Mouse (Mus musculus): ENCODE measurements at regions not wholly inside any gene's neighbourhood (a gene's known extent, or its start where the extent isn't known, plus 50 kb on each side); places are given as distances from the start of the nearest gene placed in this dataset.

- no peak overlapping the region for H3K4me2 ChIP-seq
- H3K27me3 ChIP-seq (replicated peaks), result no peaks in the 10 kb centered on the region
- ATAC-seq (ENCODE audit: insufficient read depth, low FRiP score, low read depth), result no peak
- H3K4me3 ChIP-seq (replicated peaks), result no peak overlapping the region
- no peaks in the 10 kb centered on the region for H3K9me3 ChIP-seq
- no peaks in the 10 kb centered on the region for H3K36me3 ChIP-seq
- no peaks in the 10 kb centered on the region for H3K4me1 ChIP-seq
- H3K27ac ChIP-seq, result no peak overlapping the region
- WGBS, result 76% methylated on average over 4 of the region's 4 CpGs
- no peak overlapping the region for H3K9ac ChIP-seq
Observed at GRCm38 (mm10) chr9:117717346-117717745, 87.6 kb upstream of the Rbms3 start.

GRCm38 (mm10) chr9:117716476-117716875 is 86.8 kb upstream of the Rbms3 start:
- 81% methylated on average over 6 of the region's 6 CpGs for WGBS
- no peaks in the 10 kb centered on the region for H3K36me3 ChIP-seq
- H3K9ac ChIP-seq, result no peak overlapping the region

GRCm38 (mm10) chr9:117714741-117715675 is 85.3 kb upstream of the Rbms3 start:
- no peaks in the 10 kb centered on the region for H3K36me3 ChIP-seq
- no peaks in the 10 kb centered on the region for H3K9me3 ChIP-seq
- no peak overlapping the region for H3K27ac ChIP-seq
- no peak for ATAC-seq (ENCODE audit: insufficient read depth, low FRiP score, low read depth)
- H3K27me3 ChIP-seq (replicated peaks), result no peaks in the 10 kb centered on the region
- no peak overlapping the region for H3K4me2 ChIP-seq
- H3K9ac ChIP-seq, result no peak overlapping the region
- no peaks in the 10 kb centered on the region for H3K4me1 ChIP-seq
- WGBS, result 58% methylated on average over 13 of the region's 13 CpGs
- H3K4me3 ChIP-seq (replicated peaks), result no peak overlapping the region

More at GRCm38 (mm10) chr9:117716476-117716875, 86.8 kb upstream of the Rbms3 start:
- H3K4me1 ChIP-seq, result no peaks in the 10 kb centered on the region
- no peaks in the 10 kb centered on the region for H3K9me3 ChIP-seq
- no peaks in the 10 kb centered on the region for H3K27me3 ChIP-seq (replicated peaks)
- H3K4me3 ChIP-seq (replicated peaks), result no peak overlapping the region
- no peak overlapping the region for H3K27ac ChIP-seq
- no peak for ATAC-seq (ENCODE audit: insufficient read depth, low FRiP score, low read depth)
- H3K4me2 ChIP-seq, result no peak overlapping the region

- Histone ChIP-seq H3K27ac (no peak overlapping the region), H3K4me1 (no peaks in the 10 kb centered on the region), H3K4me2 (no peak overlapping the region), H3K27me3 (replicated peaks) (no peaks in the 10 kb centered on the region), H3K9ac (no peak overlapping the region), H3K4me3 (replicated peaks) (no peak overlapping the region), H3K9me3 (no peaks in the 10 kb centered on the region), H3K36me3 (no peaks in the 10 kb centered on the region)
- 84% methylated on average over 4 of the region's 4 CpGs for WGBS
- no peak for ATAC-seq (ENCODE audit: insufficient read depth, low FRiP score, low read depth)
Observed at GRCm38 (mm10) chr9:117713121-117713520, 83.4 kb upstream of the Rbms3 start.

GRCm38 (mm10) chr9:117711793-117712192 is 82.1 kb upstream of the Rbms3 start:
- no peak for ATAC-seq (ENCODE audit: insufficient read depth, low FRiP score, low read depth)
- 83% methylated on average over 5 of the region's 5 CpGs for WGBS
- H3K4me2 ChIP-seq, result no peak overlapping the region

GRCm38 (mm10) chr9:117710966-117711365 is 81.3 kb upstream of the Rbms3 start:
- H3K27ac ChIP-seq, result no peak overlapping the region
- H3K4me2 ChIP-seq, result no peak overlapping the region
- ATAC-seq (ENCODE audit: insufficient read depth, low FRiP score, low read depth), result no peak
- H3K27me3 ChIP-seq (replicated peaks), result no peaks in the 10 kb centered on the region
- no peaks in the 10 kb centered on the region for H3K9me3 ChIP-seq
- H3K4me3 ChIP-seq (replicated peaks), result no peak overlapping the region
- no peaks in the 10 kb centered on the region for H3K36me3 ChIP-seq
- no peaks in the 10 kb centered on the region for H3K4me1 ChIP-seq
- no peak overlapping the region for H3K9ac ChIP-seq
- 88% methylated on average over 9 of the region's 9 CpGs for WGBS

More at GRCm38 (mm10) chr9:117711793-117712192, 82.1 kb upstream of the Rbms3 start:
- no peaks in the 10 kb centered on the region for H3K9me3 ChIP-seq
- H3K4me1 ChIP-seq, result no peaks in the 10 kb centered on the region
- H3K36me3 ChIP-seq, result no peaks in the 10 kb centered on the region
- no peak overlapping the region for H3K27ac ChIP-seq
- H3K27me3 ChIP-seq (replicated peaks), result no peaks in the 10 kb centered on the region
- H3K9ac ChIP-seq, result no peak overlapping the region
- no peak overlapping the region for H3K4me3 ChIP-seq (replicated peaks)

- 71% methylated on average over 13 of the region's 13 CpGs for WGBS
- H3K27ac ChIP-seq, result no peak overlapping the region
- ATAC-seq (ENCODE audit: insufficient read depth, low FRiP score, low read depth), result no peak
Observed at GRCm38 (mm10) chr9:117709677-117710076, 80.0 kb upstream of the Rbms3 start.

GRCm38 (mm10) chr9:117693001-117693400 is 63.3 kb upstream of the Rbms3 start:
- 89% methylated on average over 8 of the region's 8 CpGs for WGBS
- Histone ChIP-seq H3K27ac (no peak overlapping the region), H3K4me2 (no peak overlapping the region), H3K9ac (no peak overlapping the region), H3K9me3 (no peaks in the 10 kb centered on the region), H3K36me3 (no peaks in the 10 kb centered on the region), H3K4me1 (no peaks in the 10 kb centered on the region), H3K4me3 (replicated peaks) (no peak overlapping the region), H3K27me3 (replicated peaks) (no peaks in the 10 kb centered on the region)
- ATAC-seq (ENCODE audit: insufficient read depth, low FRiP score, low read depth), result no peak

More at GRCm38 (mm10) chr9:117709677-117710076, 80.0 kb upstream of the Rbms3 start:
- Histone ChIP-seq H3K9me3 (no peaks in the 10 kb centered on the region), H3K4me1 (no peaks in the 10 kb centered on the region), H3K36me3 (no peaks in the 10 kb centered on the region), H3K4me2 (no peak overlapping the region), H3K9ac (no peak overlapping the region), H3K27me3 (replicated peaks) (no peaks in the 10 kb centered on the region), H3K4me3 (replicated peaks) (no peak overlapping the region)

GRCm38 (mm10) chr9:117692486-117692885 is 62.8 kb upstream of the Rbms3 start:
- Histone ChIP-seq H3K4me3 (replicated peaks) (no peak overlapping the region), H3K27ac (no peak overlapping the region), H3K9me3 (no peaks in the 10 kb centered on the region), H3K9ac (no peak overlapping the region), H3K36me3 (no peaks in the 10 kb centered on the region), H3K4me1 (no peaks in the 10 kb centered on the region), H3K4me2 (no peak overlapping the region), H3K27me3 (replicated peaks) (no peaks in the 10 kb centered on the region)
- ATAC-seq (ENCODE audit: insufficient read depth, low FRiP score, low read depth), result no peak
- WGBS, result 73% methylated on average over 9 of the region's 9 CpGs

- Histone ChIP-seq H3K9me3 (no peaks in the 10 kb centered on the region), H3K4me2 (no peak overlapping the region), H3K27ac (no peak overlapping the region; the same call in 1 of the 2 replicates), H3K4me3 (replicated peaks) (no peak overlapping the region), H3K9ac (no peak overlapping the region), H3K36me3 (no peaks in the 10 kb centered on the region), H3K27me3 (replicated peaks) (no peaks in the 10 kb centered on the region), H3K4me1 (no peaks in the 10 kb centered on the region)
- 66% methylated on average over 4 of the region's 4 CpGs for WGBS
- ATAC-seq (ENCODE audit: insufficient read depth, low FRiP score, low read depth), result no peak
Observed at GRCm38 (mm10) chr9:117689946-117690345, 60.2 kb upstream of the Rbms3 start.

Measured in stomach, embryonic 15.5 days (tissue).